Mouse (Mus musculus): ENCODE results near the gene Daglb. TPM values are rescaled to one million over a fixed set of nuclear protein-coding genes. Genes with fewer than 3 reads are reported as not detected.
A peak's percentile ranks its signal among the peaks of the same experiment; 100 is the strongest.

Gene Daglb
- polyA plus RNA-seq, 1 experiment = 14.9 TPM

DNA sequence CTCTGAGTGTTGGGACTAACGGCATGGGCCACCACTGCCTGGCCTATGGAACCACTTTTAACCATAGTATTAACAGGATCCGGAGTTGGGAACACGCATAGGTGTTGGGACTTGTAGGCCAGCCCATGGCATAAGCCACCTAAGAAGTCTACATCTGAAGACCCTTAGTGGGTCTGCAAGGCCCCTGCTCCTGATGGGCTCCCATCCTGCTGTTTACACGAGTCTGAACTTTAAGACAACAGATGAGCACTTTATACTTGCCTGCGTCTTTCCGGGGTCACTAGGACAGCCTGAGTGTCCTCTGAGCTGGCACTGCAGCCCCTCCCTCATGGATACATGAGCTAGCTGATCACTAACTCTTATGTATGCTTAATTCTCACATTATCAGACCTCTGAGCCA, 39.4 kb downstream of the Daglb start:
- WGBS = 95% methylated on average over 6 of the region's 6 CpGs
- Histone ChIP-seq H3K4me1 (ENCODE audit: control insufficient read depth, insufficient read depth, insufficient read length) (no peaks in the 10 kb centered on the region; the same call in 1 of the 2 replicates), H3K4me3 (ENCODE audit: extremely low read depth, insufficient read depth, insufficient read length) (no peak overlapping the region), H3K36me3 (ENCODE audit: control insufficient read depth, insufficient read depth, low read length) (peaks cover 19% of the 10 kb centered on the region), H3K27ac (ENCODE audit: insufficient read depth, low read length) (no peak overlapping the region), H3K27me3 (ENCODE audit: control insufficient read depth, insufficient read depth, low read length) (no peaks in the 10 kb centered on the region)
- TF ChIP-seq CTCF (IDR thresholded peaks at IDR 0.05; ENCODE audit: extremely low read depth, insufficient read depth, insufficient read length, insufficient replicate concordance) (no peak), POLR2A (IDR thresholded peaks at IDR 0.05; ENCODE audit: low read depth, low read length) (no peak)
- no peak for DNase-seq (ENCODE audit: low read depth in 1 of 2, low spot score in 2 of 2)

- Histone ChIP-seq H3K27ac (ENCODE audit: insufficient read depth, low read length) (no peak overlapping the region), H3K27me3 (ENCODE audit: control insufficient read depth, insufficient read depth, low read length) (no peaks in the 10 kb centered on the region), H3K36me3 (ENCODE audit: control insufficient read depth, insufficient read depth, low read length) (peaks cover 23% of the 10 kb centered on the region), H3K4me1 (ENCODE audit: control insufficient read depth, insufficient read depth, insufficient read length) (no peaks in the 10 kb centered on the region; the same call in 1 of the 2 replicates), H3K4me3 (ENCODE audit: extremely low read depth, insufficient read depth, insufficient read length) (no peak overlapping the region)
- DNase-seq (ENCODE audit: low read depth in 1 of 2, low spot score in 2 of 2) = peak in 1 of 2 experiments; percentile 17
- WGBS = 82% methylated on average over 3 of the region's 3 CpGs
- TF ChIP-seq POLR2A (IDR thresholded peaks at IDR 0.05; ENCODE audit: low read depth, low read length) (no peak), CTCF (IDR thresholded peaks at IDR 0.05; ENCODE audit: extremely low read depth, insufficient read depth, insufficient read length, insufficient replicate concordance) (peak; percentile 42; the same call in 1 of the 2 replicates)
These were observed 40.1 kb downstream of the Daglb start for GRCm38 (mm10) chr5:143504453-143504852.

DNA sequence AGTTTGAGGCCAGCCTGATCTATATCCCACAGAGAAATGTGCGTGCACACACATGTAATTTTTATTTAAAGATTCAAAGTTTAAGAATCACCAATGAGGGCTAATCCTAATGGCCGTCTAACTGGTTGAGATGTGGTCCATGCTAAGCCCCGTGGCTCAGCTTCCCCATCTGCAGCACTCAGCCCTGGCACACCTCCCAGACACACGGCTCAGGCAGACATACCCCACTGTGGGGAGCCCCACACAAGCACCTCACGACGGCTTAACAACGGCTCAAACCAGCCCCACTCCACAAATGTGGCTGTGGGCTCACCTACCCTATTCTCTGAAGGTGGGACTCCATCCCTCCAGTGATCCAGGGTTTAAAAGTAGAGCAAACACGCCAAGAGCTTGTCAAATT, 40.7 kb downstream of the Daglb start:
- no peak overlapping the region for H3K27ac ChIP-seq (ENCODE audit: insufficient read depth, low read length)
- no peak for DNase-seq (ENCODE audit: low read depth in 1 of 2, low spot score in 2 of 2)
- H3K36me3 ChIP-seq (ENCODE audit: control insufficient read depth, insufficient read depth, low read length) = peaks cover 26% of the 10 kb centered on the region
- H3K4me1 ChIP-seq (ENCODE audit: control insufficient read depth, insufficient read depth, insufficient read length) = no peaks in the 10 kb centered on the region
- WGBS = 84% methylated on average over 8 of the region's 8 CpGs
- H3K27me3 ChIP-seq (ENCODE audit: control insufficient read depth, insufficient read depth, low read length) = no peaks in the 10 kb centered on the region
- H3K4me3 ChIP-seq (ENCODE audit: extremely low read depth, insufficient read depth, insufficient read length) = no peak overlapping the region
- no peak for TF ChIP-seq POLR2A (IDR thresholded peaks at IDR 0.05; ENCODE audit: low read depth, low read length)
- TF ChIP-seq CTCF (IDR thresholded peaks at IDR 0.05; ENCODE audit: extremely low read depth, insufficient read depth, insufficient read length, insufficient replicate concordance) = no peak

DNA sequence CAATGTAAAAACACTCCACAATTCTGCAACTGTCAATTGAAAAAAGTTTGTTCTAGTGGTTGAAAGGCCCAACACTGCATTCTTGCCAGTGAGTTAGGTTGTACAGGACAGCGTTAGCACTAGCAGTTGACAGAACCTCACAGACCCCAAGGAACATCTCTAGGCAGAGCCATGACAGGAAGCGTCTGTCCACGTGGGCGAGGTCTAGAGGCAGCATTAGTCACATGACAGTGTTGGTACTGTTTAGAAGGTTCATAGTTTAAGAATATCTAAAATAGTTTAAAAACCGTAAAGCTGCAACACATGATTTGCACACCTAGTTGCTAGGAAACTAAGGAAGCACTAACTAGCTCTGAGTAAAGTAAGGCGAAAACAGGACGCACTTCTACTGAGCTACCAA, 41.2 kb downstream of the Daglb start:
- peaks cover 26% of the 10 kb centered on the region for H3K36me3 ChIP-seq (ENCODE audit: control insufficient read depth, insufficient read depth, low read length)
- no peak for DNase-seq (ENCODE audit: low read depth in 1 of 2, low spot score in 2 of 2)
- no peaks in the 10 kb centered on the region for H3K27me3 ChIP-seq (ENCODE audit: control insufficient read depth, insufficient read depth, low read length)
- H3K27ac ChIP-seq (ENCODE audit: insufficient read depth, low read length) = no peak overlapping the region
- H3K4me3 ChIP-seq (ENCODE audit: extremely low read depth, insufficient read depth, insufficient read length) = no peak overlapping the region
- H3K4me1 ChIP-seq (ENCODE audit: control insufficient read depth, insufficient read depth, insufficient read length) = no peaks in the 10 kb centered on the region
- 75% methylated on average over 7 of the region's 7 CpGs for WGBS
- TF ChIP-seq CTCF (IDR thresholded peaks at IDR 0.05; ENCODE audit: extremely low read depth, insufficient read depth, insufficient read length, insufficient replicate concordance) = no peak
- TF ChIP-seq POLR2A (IDR thresholded peaks at IDR 0.05; ENCODE audit: low read depth, low read length) = no peak

DNA sequence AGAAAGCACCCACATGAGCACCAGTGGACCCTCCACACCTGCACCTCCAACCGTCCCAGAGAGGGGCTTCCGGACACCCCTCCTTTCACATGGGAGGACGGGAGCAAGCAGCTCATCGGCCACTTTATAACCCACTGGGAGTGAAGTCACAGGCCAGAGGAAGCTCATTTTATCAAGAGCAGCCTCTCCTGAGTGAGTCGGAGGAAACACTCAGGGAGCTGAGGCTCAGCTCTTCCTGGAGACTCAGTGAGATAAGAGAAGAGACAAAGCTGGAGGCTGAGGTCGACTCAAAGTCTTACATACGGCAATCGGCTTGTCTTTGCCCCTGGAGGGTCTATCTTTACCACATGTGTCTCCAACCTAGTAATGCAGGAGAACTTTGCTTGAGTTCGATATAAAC, 44.9 kb downstream of the Daglb start:
- Histone ChIP-seq H3K27me3 (ENCODE audit: control insufficient read depth, insufficient read depth, low read length) (no peaks in the 10 kb centered on the region), H3K4me1 (ENCODE audit: control insufficient read depth, insufficient read depth, insufficient read length) (no peaks in the 10 kb centered on the region), H3K27ac (ENCODE audit: insufficient read depth, low read length) (no peak overlapping the region), H3K36me3 (ENCODE audit: control insufficient read depth, insufficient read depth, low read length) (peaks cover 41% of the 10 kb centered on the region), H3K4me3 (ENCODE audit: extremely low read depth, insufficient read depth, insufficient read length) (no peak overlapping the region)
- no peak for DNase-seq (ENCODE audit: low read depth in 1 of 2, low spot score in 2 of 2)
- no peak for TF ChIP-seq CTCF (IDR thresholded peaks at IDR 0.05; ENCODE audit: extremely low read depth, insufficient read depth, insufficient read length, insufficient replicate concordance)
- no peak for TF ChIP-seq POLR2A (IDR thresholded peaks at IDR 0.05; ENCODE audit: low read depth, low read length)
- 63% methylated on average over 9 of the region's 9 CpGs for WGBS

DNA sequence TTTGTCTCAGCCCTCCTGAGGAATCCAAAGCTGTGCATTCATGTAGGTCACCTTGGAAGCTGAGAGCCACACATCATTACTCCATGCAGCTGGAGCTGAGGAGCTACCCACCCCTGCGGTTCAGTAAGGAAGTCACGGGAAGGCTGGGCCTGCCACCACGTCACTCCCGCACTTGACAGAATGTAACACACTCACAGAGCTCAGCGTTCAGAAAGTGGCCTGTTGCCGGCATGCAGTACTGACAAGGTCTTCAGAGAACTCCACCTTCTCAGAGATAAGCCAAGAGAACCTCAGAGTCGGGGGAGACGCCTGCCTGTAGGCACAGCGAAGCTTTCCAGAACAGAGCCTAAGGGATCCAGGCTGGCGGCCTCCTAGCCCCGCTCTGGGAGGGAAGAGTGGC, 45.4 kb downstream of the Daglb start:
- Histone ChIP-seq H3K36me3 (ENCODE audit: control insufficient read depth, insufficient read depth, low read length) (peaks cover 45% of the 10 kb centered on the region), H3K27me3 (ENCODE audit: control insufficient read depth, insufficient read depth, low read length) (no peaks in the 10 kb centered on the region), H3K4me1 (ENCODE audit: control insufficient read depth, insufficient read depth, insufficient read length) (no peaks in the 10 kb centered on the region), H3K27ac (ENCODE audit: insufficient read depth, low read length) (no peak overlapping the region), H3K4me3 (ENCODE audit: extremely low read depth, insufficient read depth, insufficient read length) (no peak overlapping the region)
- DNase-seq (ENCODE audit: low read depth in 1 of 2, low spot score in 2 of 2) = no peak
- WGBS = 41% methylated on average over 11 of the region's 11 CpGs
- no peak for TF ChIP-seq POLR2A (IDR thresholded peaks at IDR 0.05; ENCODE audit: low read depth, low read length)
- TF ChIP-seq CTCF (IDR thresholded peaks at IDR 0.05; ENCODE audit: extremely low read depth, insufficient read depth, insufficient read length, insufficient replicate concordance) = no peak

DNA sequence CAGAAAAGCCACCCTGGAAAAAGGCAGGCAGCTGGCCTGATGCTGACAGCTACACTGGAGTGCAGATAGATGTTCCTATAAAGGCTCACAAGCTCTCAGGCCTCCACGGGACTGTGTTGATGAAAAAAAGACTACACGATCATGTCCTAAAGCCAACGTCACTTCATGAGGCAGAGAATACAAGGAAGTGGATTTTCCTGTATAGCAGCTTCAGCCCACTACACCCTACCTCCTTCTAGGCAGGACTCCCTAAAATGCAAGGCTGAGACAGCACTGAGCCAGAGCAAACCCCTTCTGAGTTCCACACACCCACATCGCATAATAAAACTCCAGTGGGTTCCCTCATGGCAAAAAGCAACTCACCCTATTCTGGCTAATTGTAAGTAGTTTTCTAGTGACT, 47.2 kb downstream of the Daglb start:
- no peak for TF ChIP-seq CTCF (IDR thresholded peaks at IDR 0.05; ENCODE audit: extremely low read depth, insufficient read depth, insufficient read length, insufficient replicate concordance)
- no peak for TF ChIP-seq POLR2A (IDR thresholded peaks at IDR 0.05; ENCODE audit: low read depth, low read length)
- DNase-seq (ENCODE audit: low read depth in 1 of 2, low spot score in 2 of 2) = no peak
- H3K36me3 ChIP-seq (ENCODE audit: control insufficient read depth, insufficient read depth, low read length) = peaks cover 49% of the 10 kb centered on the region

More for the DNA sequence above, 47.2 kb downstream of the Daglb start:
- no peak overlapping the region for H3K27ac ChIP-seq (ENCODE audit: insufficient read depth, low read length)
- H3K4me3 ChIP-seq (ENCODE audit: extremely low read depth, insufficient read depth, insufficient read length) = no peak overlapping the region
- no peaks in the 10 kb centered on the region for H3K27me3 ChIP-seq (ENCODE audit: control insufficient read depth, insufficient read depth, low read length)
- 81% methylated on average over 4 of the region's 4 CpGs for WGBS
- no peaks in the 10 kb centered on the region for H3K4me1 ChIP-seq (ENCODE audit: control insufficient read depth, insufficient read depth, insufficient read length)
